Mouse (Mus musculus) neural tube, embryonic 11.5 days (tissue): ENCODE data around the gene Igsf21. TPM values are rescaled to one million over a fixed set of nuclear protein-coding genes. Genes with fewer than 3 reads are reported as not detected.

Source experiments
- ATAC-seq: fragments of 200-750 bp; cut with Nextera tagmentation; 2 replicates; pipeline ENCODE4 v1.8.0; 2017; ENCODE audit warnings: moderate number of reproducible peaks, mild to moderate bottlenecking, moderate TSS enrichment, moderate library complexity; ENCODE audit not compliant: insufficient read depth, low FRiP score, low TSS enrichment
- DNase-seq: peaks from one replicate; pipeline ENCODE4 v3.0.0-alpha.2; 2015; ENCODE audit warnings: low spot score
- H3K27ac ChIP-seq: fragments of 300-500 bp; sonication (generic); 2 replicates; pipeline ENCODE4 v1.5.1; 2014; ENCODE audit warnings: low read depth, mild to moderate bottlenecking, low read length
- H3K27me3 ChIP-seq: fragments of 300-500 bp; sonication (generic); 2 replicates; pipeline ENCODE4 v1.6.1; 2014; ENCODE audit warnings: mild to moderate bottlenecking, low read length, mixed read lengths; ENCODE audit not compliant: control insufficient read depth, insufficient read depth
- H3K36me3 ChIP-seq: fragments of 300-500 bp; sonication (generic); 2 replicates; pipeline ENCODE4 v1.6.1; 2014; ENCODE audit warnings: mild to moderate bottlenecking, low read length, moderate library complexity, mixed read lengths; ENCODE audit not compliant: control insufficient read depth, insufficient read depth
- H3K4me1 ChIP-seq: fragments of 300-500 bp; sonication (generic); 2 replicates; pipeline ENCODE4 v1.6.1; 2014; ENCODE audit warnings: low read length, mixed read lengths; ENCODE audit not compliant: control insufficient read depth, insufficient read depth
- H3K4me2 ChIP-seq: fragments of 300-500 bp; sonication (generic); 2 replicates; pipeline ENCODE4 v1.6.1; 2014; ENCODE audit warnings: low read depth, mild to moderate bottlenecking, moderate library complexity
- H3K4me3 ChIP-seq: fragments of 300-500 bp; sonication (generic); 2 replicates; pipeline ENCODE4 v1.5.1; 2014; ENCODE audit warnings: low read depth, low read length
- H3K9ac ChIP-seq: fragments of 300-500 bp; sonication (generic); 2 replicates; pipeline ENCODE4 v1.6.1; 2014; ENCODE audit warnings: mild to moderate bottlenecking, low read length
- H3K9me3 ChIP-seq: fragments of 300-500 bp; sonication (generic); 2 replicates; pipeline ENCODE4 v1.6.1; 2016; ENCODE audit warnings: low read length; ENCODE audit not compliant: control insufficient read depth
- WGBS: fragments of 180-500 bp; shearing (Covaris S2); extraction: QIAGEN DNeasy Blood & Tissue Kit; methylation state at CpG from one replicate; pipeline ENCODE4 v1.1.7; 2014; 5-methylcytosine and 5-hydroxymethylcytosine counted together
- polyA plus RNA-seq: library from polyadenylated mRNA; unstranded; fragments of >200 nt; fragmentation: Nextera tagmentation; extraction: Ambion mirVana; gene quantifications from 2 replicates; pipeline ENCODE4 v1.2.1, GENCODE M21; 2014

The Igsf21 gene
- polyA plus RNA-seq, 1 experiment from 2014 or later, result 12.9 TPM

DNA sequence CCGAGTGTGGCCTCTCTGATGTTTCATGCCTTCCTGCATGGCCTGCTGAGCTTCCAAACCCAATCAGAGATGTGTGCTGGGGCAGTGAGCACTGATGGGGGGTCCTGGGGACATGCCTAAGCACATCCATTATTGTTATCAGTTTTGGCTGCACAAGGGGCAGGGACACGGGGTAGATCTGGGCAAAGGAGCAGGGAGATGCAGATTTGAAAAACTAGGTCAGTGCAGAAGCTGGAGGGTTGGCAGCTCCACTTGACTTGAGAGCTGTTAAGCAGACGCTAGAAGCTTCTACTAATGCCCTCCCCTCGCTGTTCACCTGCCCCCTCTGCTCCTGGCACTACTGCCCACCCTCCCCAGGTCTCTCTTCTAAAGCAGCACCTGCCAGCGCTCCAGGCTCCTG lies 20.5 kb upstream of the Igsf21 start:
- H3K27ac ChIP-seq, result no peak overlapping the region
- H3K27me3 ChIP-seq, result no peaks in the 10 kb centered on the region
- no peaks in the 10 kb centered on the region for H3K9me3 ChIP-seq
- no peak overlapping the region for H3K4me2 ChIP-seq
- no peaks in the 10 kb centered on the region for H3K4me1 ChIP-seq
- ATAC-seq (no peak), DNase-seq (no peak)
- H3K4me3 ChIP-seq, result no peak overlapping the region
- H3K36me3 ChIP-seq, result no peaks in the 10 kb centered on the region
- H3K9ac ChIP-seq, result no peak overlapping the region
- 75% methylated on average over 5 of the region's 5 CpGs for WGBS

DNA sequence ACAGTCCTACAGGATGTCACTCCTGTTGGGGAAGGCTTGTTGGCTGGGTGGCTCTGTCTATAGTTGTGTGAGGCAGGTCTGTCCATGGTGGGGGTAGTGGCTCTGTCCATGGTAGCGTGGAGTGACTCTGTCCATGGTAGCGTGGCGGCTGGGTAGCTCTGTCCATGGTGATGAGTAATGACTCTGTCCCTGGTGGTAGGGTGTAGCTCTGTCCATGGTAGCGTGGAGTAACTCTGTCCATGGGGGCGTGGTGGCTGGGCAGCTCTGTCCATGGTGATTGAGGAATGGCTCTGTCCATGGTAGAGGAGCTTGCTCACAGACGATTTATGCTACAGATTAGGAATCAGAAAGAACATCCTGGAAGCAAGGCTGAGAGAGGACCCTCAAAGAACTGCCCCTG lies 12.4 kb upstream of the Igsf21 start:
- H3K4me2 ChIP-seq, result no peak overlapping the region
- WGBS, result 12% methylated on average over 6 of the region's 6 CpGs
- DNase-seq (peak; percentile 72), ATAC-seq (no peak)
- H3K27ac ChIP-seq, result no peak overlapping the region
- H3K9ac ChIP-seq, result no peak overlapping the region
- no peaks in the 10 kb centered on the region for H3K36me3 ChIP-seq
- no peaks in the 10 kb centered on the region for H3K27me3 ChIP-seq
- H3K9me3 ChIP-seq, result no peaks in the 10 kb centered on the region
- no peaks in the 10 kb centered on the region for H3K4me1 ChIP-seq
- no peak overlapping the region for H3K4me3 ChIP-seq

DNA sequence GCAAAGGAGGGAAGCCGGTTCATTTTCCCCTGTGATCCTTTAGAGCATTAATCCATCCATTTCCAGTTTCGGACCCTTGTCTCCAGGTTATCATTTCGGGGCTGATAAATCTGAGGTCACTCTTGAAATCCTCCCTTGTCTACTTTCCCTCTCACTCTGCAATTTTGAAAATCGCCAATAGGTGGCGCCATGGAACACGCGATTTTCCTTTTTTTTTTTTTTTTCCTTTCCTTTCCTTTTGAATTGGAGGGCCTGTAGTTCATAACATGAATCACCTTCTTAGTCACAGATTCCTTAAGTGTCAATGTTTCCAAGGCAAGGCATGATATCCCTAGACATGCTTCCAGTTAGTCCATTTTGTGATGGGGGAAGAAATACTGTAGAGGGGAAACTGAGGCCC lies 5.8 kb upstream of the Igsf21 start:
- Histone ChIP-seq H3K27ac (no peak overlapping the region), H3K4me2 (no peak overlapping the region), H3K9ac (no peak overlapping the region), H3K36me3 (no peaks in the 10 kb centered on the region), H3K9me3 (no peaks in the 10 kb centered on the region), H3K4me1 (no peaks in the 10 kb centered on the region), H3K4me3 (no peak overlapping the region), H3K27me3 (peaks cover 24% of the 10 kb centered on the region)
- ATAC-seq, result no peak
- 17% methylated on average over 7 of the region's 7 CpGs for WGBS
- DNase-seq, result peak; percentile 59

DNA sequence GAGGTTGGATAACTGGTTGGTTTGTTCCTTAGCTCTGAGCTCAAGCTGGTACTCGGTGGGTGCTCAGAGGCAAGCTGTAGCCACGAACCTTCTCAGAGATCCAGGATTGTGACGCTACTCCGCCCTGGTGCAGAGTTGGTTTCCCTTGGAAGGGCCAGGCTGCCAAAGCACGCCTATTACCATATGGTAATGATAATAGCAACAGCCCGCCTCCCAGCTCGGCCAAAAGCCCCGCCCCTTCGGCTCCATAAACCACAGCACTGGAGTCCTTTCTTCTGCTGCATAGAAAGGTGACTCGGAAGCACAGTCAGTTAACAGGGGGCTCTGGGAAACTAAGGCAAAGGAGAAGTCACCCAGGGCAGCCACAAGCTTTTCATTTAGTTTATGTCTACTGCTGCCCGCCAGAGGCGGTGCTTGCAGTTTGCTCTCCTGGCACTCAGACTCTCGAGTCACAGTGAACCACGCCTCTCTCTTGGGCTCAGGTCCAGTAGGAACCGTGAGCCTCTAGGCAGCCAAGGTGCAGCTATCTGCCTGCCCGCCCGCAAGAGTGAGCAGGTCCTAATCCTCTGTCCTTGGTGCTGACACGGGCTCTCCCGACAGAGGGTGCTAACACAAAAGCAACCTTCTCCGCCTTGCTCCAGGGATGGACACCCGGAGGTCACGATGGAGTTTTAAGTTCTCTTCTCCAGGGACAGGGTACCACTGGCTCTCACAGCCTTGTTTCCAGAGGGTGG lies 2.6 kb upstream of the Igsf21 start:
- Histone ChIP-seq H3K9ac (no peak overlapping the region), H3K36me3 (no peaks in the 10 kb centered on the region), H3K9me3 (no peaks in the 10 kb centered on the region), H3K4me2 (no peak overlapping the region), H3K27ac (no peak overlapping the region), H3K4me3 (no peak overlapping the region), H3K27me3 (peaks cover 55% of the 10 kb centered on the region), H3K4me1 (peaks cover 4% of the 10 kb centered on the region)
- WGBS, result 7% methylated on average over 22 of the region's 22 CpGs
- ATAC-seq (0 out of 2 replicates have a peak, but pooled peaks have one; percentile 17), DNase-seq (peak; percentile 61)

DNA sequence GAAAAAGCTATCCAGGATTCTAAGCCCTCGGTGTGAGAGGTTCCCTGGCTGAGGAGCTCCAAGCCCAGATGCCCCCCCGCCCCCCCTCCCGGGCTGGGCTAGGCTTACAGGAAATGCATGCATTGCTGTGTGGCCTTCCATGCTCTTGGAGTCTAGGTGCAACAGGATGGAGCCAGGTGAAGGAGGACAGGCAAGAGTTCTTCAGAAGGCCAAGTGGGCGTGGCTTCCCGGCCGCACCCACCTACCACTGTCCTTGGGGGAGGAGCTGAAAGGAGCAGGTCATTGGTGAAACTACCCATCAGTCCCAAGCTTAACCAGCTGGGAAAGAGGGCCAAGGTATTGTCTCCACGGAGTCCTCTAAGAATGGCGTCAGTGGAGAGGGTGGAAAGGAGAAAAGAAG lies 1.8 kb upstream of the Igsf21 start:
- Histone ChIP-seq H3K4me1 (peaks cover 8% of the 10 kb centered on the region), H3K9ac (no peak overlapping the region), H3K4me2 (no peak overlapping the region), H3K27ac (no peak overlapping the region), H3K36me3 (no peaks in the 10 kb centered on the region), H3K9me3 (no peaks in the 10 kb centered on the region), H3K27me3 (peaks cover 63% of the 10 kb centered on the region), H3K4me3 (no peak overlapping the region)
- no peak for DNase-seq
- no peak for ATAC-seq
- 6% methylated on average over 8 of the region's 8 CpGs for WGBS

DNA sequence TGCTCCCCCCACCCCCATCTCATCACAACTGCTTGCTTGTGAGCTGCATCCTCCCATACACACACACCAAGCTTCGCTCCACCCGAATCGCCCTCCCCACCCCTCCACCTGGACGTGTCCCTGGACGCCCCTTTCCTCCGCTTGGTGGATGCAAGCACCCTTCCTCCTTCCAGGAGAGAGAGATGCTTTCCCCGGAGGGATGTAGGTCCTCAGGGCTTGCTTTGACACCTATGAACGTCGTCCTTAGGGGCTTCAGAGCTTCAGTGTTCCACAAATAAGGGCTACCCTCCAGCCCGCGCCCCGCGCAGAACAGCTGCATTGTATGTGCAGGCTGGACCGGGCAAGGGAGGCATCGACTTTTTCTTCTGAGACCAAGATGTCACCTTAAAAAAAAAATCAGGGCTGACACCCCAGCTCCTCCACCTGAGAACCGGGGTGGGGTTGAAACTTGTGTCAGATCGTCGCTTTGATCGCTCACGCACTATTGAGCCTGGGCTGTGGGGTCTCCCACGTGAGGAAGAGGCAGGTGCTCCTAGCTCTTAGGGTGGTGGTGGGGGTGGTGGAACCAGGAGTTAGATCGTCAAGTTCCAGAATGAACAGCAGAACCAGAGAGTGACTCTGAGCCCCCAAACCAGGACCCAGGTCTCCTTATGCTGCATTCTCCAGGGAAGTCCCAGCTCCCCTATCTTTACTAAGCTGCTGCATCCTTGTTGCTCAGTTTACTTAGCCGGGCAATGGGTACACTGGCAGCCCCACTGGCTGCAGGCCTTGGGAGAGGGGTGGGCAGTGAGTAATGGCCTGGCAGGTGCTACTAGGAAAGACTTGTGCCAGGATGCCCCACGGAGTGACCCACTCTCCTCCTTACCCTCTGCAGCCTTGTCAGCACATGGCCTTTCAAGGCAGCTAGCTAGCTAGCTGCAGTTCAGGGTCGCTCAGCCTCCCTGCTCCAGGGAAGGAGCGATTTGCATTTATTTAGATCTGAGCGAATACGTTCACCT lies 721 bp upstream of the Igsf21 start:
- peaks cover 13% of the 10 kb centered on the region for H3K4me1 ChIP-seq
- H3K4me3 ChIP-seq, result peak overlapping the region; percentile 54
- H3K9me3 ChIP-seq, result no peaks in the 10 kb centered on the region
- H3K36me3 ChIP-seq, result no peaks in the 10 kb centered on the region
- H3K27me3 ChIP-seq, result peaks cover 73% of the 10 kb centered on the region
- 9% methylated on average over 28 of the region's 28 CpGs for WGBS
- peak overlapping the region; percentile 90 for H3K4me2 ChIP-seq
- DNase-seq, result no peak
- no peak overlapping the region for H3K27ac ChIP-seq
- ATAC-seq, result no peak
- H3K9ac ChIP-seq, result no peak overlapping the region

DNA sequence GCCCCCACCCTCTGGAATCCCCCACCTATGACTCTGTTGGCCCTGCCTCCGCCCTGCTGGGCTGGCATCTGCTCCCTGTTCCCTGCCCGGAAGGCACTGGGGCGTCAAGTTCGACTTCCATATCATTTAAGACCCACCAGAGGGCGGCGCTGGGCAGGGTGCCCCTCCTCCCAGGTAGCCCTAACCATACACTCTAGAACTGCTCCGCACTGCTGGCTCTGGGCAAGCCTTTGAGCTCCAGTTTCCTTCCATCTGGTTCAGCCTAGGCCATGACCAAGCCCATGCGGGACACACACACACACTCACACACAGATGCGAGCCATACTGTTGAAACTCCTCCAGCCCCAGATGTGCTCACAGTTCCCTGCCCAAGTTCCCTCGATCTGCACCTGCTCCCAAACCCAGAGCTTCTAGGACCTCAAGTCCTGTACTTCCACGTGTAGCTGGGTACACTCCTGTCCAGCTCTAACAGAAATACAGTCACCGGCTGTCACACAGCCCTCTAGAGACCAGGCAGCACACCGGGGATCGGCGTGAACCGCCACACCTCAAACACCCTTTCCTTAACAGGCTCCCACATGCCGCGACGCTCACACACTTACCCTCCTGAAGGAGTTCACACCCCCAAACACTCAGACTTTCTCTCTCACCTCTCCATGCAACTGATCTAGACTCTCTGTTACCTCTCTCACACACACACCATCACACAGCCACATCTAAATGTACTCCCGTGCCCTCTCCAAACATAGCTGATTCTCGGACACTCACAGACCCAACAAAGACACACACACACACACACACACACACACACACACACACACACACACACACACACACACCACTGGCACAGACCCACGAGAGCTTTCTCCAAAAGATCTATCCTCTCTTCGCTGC lies 1.1 kb downstream of the Igsf21 start:
- Histone ChIP-seq H3K9me3 (no peaks in the 10 kb centered on the region), H3K4me3 (peak overlapping the region; percentile 54), H3K27me3 (peaks cover 74% of the 10 kb centered on the region), H3K4me1 (peaks cover 13% of the 10 kb centered on the region), H3K9ac (peak overlapping the region; percentile 60), H3K4me2 (peak overlapping the region; percentile 90), H3K27ac (no peak overlapping the region), H3K36me3 (no peaks in the 10 kb centered on the region)
- ATAC-seq (peak; percentile 24; the same call in 1 of the 2 replicates), DNase-seq (peak; percentile 63)
- WGBS, result 5% methylated on average over 23 of the region's 23 CpGs

DNA sequence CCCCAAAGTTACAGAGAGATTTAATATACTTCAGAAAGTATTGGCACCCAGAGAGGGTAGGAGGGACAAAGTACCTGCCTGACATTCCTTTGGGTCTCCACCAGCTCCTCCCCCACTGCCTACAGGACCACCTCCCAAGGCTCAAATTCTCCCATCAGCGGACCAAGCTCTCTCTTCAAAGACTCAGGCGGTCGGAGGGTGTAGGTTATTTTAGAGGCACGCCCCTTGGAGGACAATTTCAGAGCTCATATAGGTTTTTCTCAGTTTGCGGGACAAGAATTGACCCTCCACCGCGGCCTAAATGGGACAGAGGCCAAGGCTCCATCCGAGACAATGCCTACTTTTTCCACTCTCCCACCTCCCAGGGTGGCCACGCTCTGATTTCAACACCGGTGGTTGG lies 1.7 kb downstream of the Igsf21 start:
- ATAC-seq (no peak), DNase-seq (no peak)
- peak overlapping the region; percentile 90 for H3K4me2 ChIP-seq
- peaks cover 68% of the 10 kb centered on the region for H3K27me3 ChIP-seq
- H3K27ac ChIP-seq, result no peak overlapping the region
- H3K4me3 ChIP-seq, result peak overlapping the region; percentile 54
- no peaks in the 10 kb centered on the region for H3K9me3 ChIP-seq
- H3K9ac ChIP-seq, result no peak overlapping the region
- peaks cover 13% of the 10 kb centered on the region for H3K4me1 ChIP-seq
- WGBS, result 1% methylated on average over 10 of the region's 10 CpGs
- no peaks in the 10 kb centered on the region for H3K36me3 ChIP-seq
